Mouse (Mus musculus): ENCODE data around the gene Rusc1. TPM values are rescaled to one million over a fixed set of nuclear protein-coding genes. Genes with fewer than 3 reads are reported as not detected.
A peak's percentile ranks its signal among the peaks of the same experiment; 100 is the strongest.

The Rusc1 gene
- polyA plus RNA-seq, 1 experiment = 33.6 TPM

DNA sequence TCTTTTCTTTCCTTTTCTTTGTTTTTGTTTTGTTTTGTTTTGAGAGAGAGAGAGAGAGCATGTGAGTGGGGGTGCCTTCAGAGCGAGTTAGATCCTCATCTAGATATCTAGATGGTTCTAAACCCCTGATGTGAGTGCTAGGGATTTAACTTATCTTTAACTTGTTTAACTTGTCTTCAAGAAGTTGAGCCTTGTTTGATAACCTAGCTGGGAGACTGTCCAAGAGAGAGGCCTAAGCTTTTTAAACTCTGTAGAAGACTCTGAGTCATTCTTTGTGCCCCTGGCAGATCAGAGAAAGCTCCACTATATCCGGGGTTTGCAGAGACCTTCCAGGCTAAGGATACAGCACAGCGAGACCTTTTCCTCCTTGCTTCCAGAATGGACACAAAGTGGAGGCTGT lies 14.4 kb upstream of the Rusc1 start:
- DNase-seq = no peak
- H3K27ac ChIP-seq (ENCODE audit: insufficient read depth, low read depth, low read length) = no peak overlapping the region
- H3K36me3 ChIP-seq (ENCODE audit: control insufficient read depth, insufficient read depth, low read length) = no peaks in the 10 kb centered on the region
- WGBS = 74% methylated on average over 3 of the region's 3 CpGs
- no peak overlapping the region for H3K4me3 ChIP-seq (ENCODE audit: insufficient read depth, low read depth, low read length)
- TF ChIP-seq CTCF (conservative IDR thresholded peaks at IDR 0.05; ENCODE audit: insufficient read depth, insufficient read length, low read depth, low read length) (no peak), POLR2A (IDR thresholded peaks at IDR 0.05; ENCODE audit: low read depth, low read length) (no peak)
- H3K27me3 ChIP-seq (replicated peaks; ENCODE audit: control insufficient read depth, insufficient read depth, low read length) = no peaks in the 10 kb centered on the region
- H3K4me1 ChIP-seq (ENCODE audit: control insufficient read depth, insufficient read depth, low read length) = no peaks in the 10 kb centered on the region

GRCm38 (mm10) chr3:89106881-89107280 lies 13.8 kb upstream of the Rusc1 start:
- Histone ChIP-seq H3K4me3 (ENCODE audit: insufficient read depth, low read depth, low read length) (no peak overlapping the region), H3K4me1 (ENCODE audit: control insufficient read depth, insufficient read depth, low read length) (no peaks in the 10 kb centered on the region; the same call in 1 of the 2 replicates)
- TF ChIP-seq CTCF (conservative IDR thresholded peaks at IDR 0.05; ENCODE audit: insufficient read depth, insufficient read length, low read depth, low read length) = no peak
- TF ChIP-seq POLR2A (IDR thresholded peaks at IDR 0.05; ENCODE audit: low read depth, low read length) = no peak

GRCm38 (mm10) chr3:89103291-89103595 lies 10.1 kb upstream of the Rusc1 start:
- Histone ChIP-seq H3K36me3 (ENCODE audit: control insufficient read depth, insufficient read depth, low read length) (no peaks in the 10 kb centered on the region), H3K27me3 (replicated peaks; ENCODE audit: control insufficient read depth, insufficient read depth, low read length) (no peaks in the 10 kb centered on the region), H3K4me3 (ENCODE audit: insufficient read depth, low read depth, low read length) (no peak overlapping the region), H3K27ac (ENCODE audit: insufficient read depth, low read depth, low read length) (no peak overlapping the region), H3K4me1 (ENCODE audit: control insufficient read depth, insufficient read depth, low read length) (no peaks in the 10 kb centered on the region; the same call in 1 of the 2 replicates)
- 61% methylated on average over 4 of the region's 4 CpGs for WGBS
- TF ChIP-seq POLR2A (IDR thresholded peaks at IDR 0.05; ENCODE audit: low read depth, low read length) (no peak), CTCF (conservative IDR thresholded peaks at IDR 0.05; ENCODE audit: insufficient read depth, insufficient read length, low read depth, low read length) (no peak)
- no peak for DNase-seq

More at GRCm38 (mm10) chr3:89106881-89107280, 13.8 kb upstream of the Rusc1 start:
- Histone ChIP-seq H3K27ac (ENCODE audit: insufficient read depth, low read depth, low read length) (no peak overlapping the region), H3K27me3 (replicated peaks; ENCODE audit: control insufficient read depth, insufficient read depth, low read length) (no peaks in the 10 kb centered on the region), H3K36me3 (ENCODE audit: control insufficient read depth, insufficient read depth, low read length) (no peaks in the 10 kb centered on the region)
- DNase-seq = no peak

GRCm38 (mm10) chr3:89102495-89103290 lies 9.6 kb upstream of the Rusc1 start:
- TF ChIP-seq POLR2A (IDR thresholded peaks at IDR 0.05; ENCODE audit: low read depth, low read length) = no peak
- TF ChIP-seq CTCF (conservative IDR thresholded peaks at IDR 0.05; ENCODE audit: insufficient read depth, insufficient read length, low read depth, low read length) = no peak
- WGBS = 61% methylated on average over 12 of the region's 12 CpGs
- Histone ChIP-seq H3K4me3 (ENCODE audit: insufficient read depth, low read depth, low read length) (no peak overlapping the region), H3K27me3 (replicated peaks; ENCODE audit: control insufficient read depth, insufficient read depth, low read length) (no peaks in the 10 kb centered on the region), H3K27ac (ENCODE audit: insufficient read depth, low read depth, low read length) (no peak overlapping the region), H3K36me3 (ENCODE audit: control insufficient read depth, insufficient read depth, low read length) (no peaks in the 10 kb centered on the region), H3K4me1 (ENCODE audit: control insufficient read depth, insufficient read depth, low read length) (no peaks in the 10 kb centered on the region; the same call in 1 of the 2 replicates)
- no peak for DNase-seq

DNA sequence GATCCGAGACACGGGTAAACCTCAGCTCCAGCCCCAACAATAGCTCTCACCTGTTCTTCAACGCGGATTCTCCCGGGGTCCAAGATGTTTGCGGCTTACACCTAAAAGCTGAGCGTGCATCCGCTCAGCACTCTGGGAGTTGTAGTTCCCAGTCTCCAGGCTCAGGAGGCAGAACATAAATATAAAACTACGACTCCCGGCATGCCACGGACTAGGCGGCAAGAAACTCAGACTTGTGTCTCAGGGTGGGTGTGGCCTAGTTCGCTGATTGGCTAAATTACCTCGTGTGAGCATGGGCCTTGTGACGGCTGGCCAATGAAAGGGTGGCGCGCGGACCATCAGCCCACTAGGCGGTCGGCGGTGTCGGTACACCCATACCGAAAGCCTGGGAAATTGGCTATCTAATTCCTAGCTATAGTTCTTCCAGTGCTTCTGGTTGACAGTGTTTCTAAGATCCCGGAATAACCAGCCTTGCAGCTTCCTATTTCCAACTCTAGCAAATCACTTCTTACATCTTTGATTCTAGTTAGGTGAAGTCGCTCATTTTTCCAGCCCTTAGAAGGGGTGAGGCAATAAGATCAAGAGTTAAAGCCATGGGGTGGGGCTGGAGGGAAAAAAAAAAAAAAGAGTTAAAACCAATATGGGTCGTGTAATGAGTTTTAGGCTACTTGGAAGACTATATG lies 8.8 kb upstream of the Rusc1 start, which contains the start of gene Fdps:
Fdps (minus strand) TSS at position 148 of the 683 bp plus-strand sequence.
- Histone ChIP-seq H3K36me3 (ENCODE audit: control insufficient read depth, insufficient read depth, low read length) (no peaks in the 10 kb centered on the region), H3K27ac (ENCODE audit: insufficient read depth, low read depth, low read length) (0 out of 2 replicates have a peak within 1 kb of the TSS, but pooled peaks have one; percentile 2), H3K4me3 (ENCODE audit: insufficient read depth, low read depth, low read length) (peak within 1 kb of the TSS; percentile 88), H3K4me1 (ENCODE audit: control insufficient read depth, insufficient read depth, low read length) (no peaks in the 10 kb centered on the region; the same call in 1 of the 2 replicates), H3K27me3 (replicated peaks; ENCODE audit: control insufficient read depth, insufficient read depth, low read length) (no peaks in the 10 kb centered on the region)
- WGBS = under 1% methylated on average over 26 of the region's 26 CpGs
- peak; percentile 100 for DNase-seq
- TF ChIP-seq POLR2A (IDR thresholded peaks at IDR 0.05; ENCODE audit: low read depth, low read length) = no peak
- TF ChIP-seq CTCF (conservative IDR thresholded peaks at IDR 0.05; ENCODE audit: insufficient read depth, insufficient read length, low read depth, low read length) = no peak; the same call in 1 of the 2 replicates

DNA sequence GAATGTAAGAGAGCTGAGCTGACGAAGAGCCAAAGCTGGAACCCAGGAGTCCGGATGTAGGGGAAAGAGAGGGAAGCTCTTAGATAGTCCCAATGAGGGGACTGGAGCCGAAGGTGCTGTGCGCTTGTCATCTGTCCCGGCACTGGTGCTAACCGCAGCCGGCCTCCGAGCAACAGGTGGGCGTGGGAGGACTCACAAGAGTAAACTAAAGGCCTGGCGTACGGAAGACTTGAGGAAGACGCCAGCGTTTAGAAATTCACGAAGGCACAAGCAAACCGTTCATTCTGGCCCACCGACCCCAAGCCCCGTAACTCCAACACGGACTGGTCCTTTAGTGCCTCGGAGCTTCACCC lies 8.3 kb upstream of the Rusc1 start:
- H3K4me3 ChIP-seq (ENCODE audit: insufficient read depth, low read depth, low read length) = peak overlapping the region; percentile 88
- H3K4me1 ChIP-seq (ENCODE audit: control insufficient read depth, insufficient read depth, low read length) = no peaks in the 10 kb centered on the region; the same call in 1 of the 2 replicates
- WGBS = under 1% methylated on average over 19 of the region's 19 CpGs
- H3K27me3 ChIP-seq (replicated peaks; ENCODE audit: control insufficient read depth, insufficient read depth, low read length) = no peaks in the 10 kb centered on the region
- DNase-seq = no peak
- no peak for TF ChIP-seq CTCF (conservative IDR thresholded peaks at IDR 0.05; ENCODE audit: insufficient read depth, insufficient read length, low read depth, low read length)
- H3K36me3 ChIP-seq (ENCODE audit: control insufficient read depth, insufficient read depth, low read length) = no peaks in the 10 kb centered on the region
- 0 out of 2 replicates have a peak overlapping the region, but pooled peaks have one; percentile 2 for H3K27ac ChIP-seq (ENCODE audit: insufficient read depth, low read depth, low read length)

DNA sequence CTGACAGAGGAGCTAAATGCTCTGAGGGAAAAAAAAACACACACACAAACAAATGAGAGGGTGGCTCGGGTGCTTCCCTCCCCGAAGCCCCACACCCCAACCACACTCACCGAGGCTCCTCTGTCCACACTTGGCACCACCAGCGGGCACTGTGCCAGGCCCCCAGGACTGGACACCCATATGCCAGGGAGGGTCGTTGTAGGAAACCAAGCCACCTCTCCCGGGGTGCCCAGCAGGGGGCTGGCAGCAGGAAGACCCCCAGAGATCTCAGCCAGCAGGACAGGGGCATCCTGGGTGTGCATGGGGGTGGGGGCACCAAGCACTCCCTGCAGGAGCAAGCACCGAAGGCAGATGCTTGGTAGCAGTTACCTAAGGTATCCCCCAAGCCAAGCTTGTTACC lies 7.7 kb upstream of the Rusc1 start, which contains the start of gene Gm43738:
Gm43738 (minus strand) TSS at position 289 of the 400 bp plus-strand sequence.
- 0 out of 2 replicates have a peak within 1 kb of the TSS, but pooled peaks have one; percentile 2 for H3K27ac ChIP-seq (ENCODE audit: insufficient read depth, low read depth, low read length)
- no peaks in the 10 kb centered on the region for H3K27me3 ChIP-seq (replicated peaks; ENCODE audit: control insufficient read depth, insufficient read depth, low read length)
- H3K36me3 ChIP-seq (ENCODE audit: control insufficient read depth, insufficient read depth, low read length) = no peaks in the 10 kb centered on the region
- H3K4me1 ChIP-seq (ENCODE audit: control insufficient read depth, insufficient read depth, low read length) = no peaks in the 10 kb centered on the region; the same call in 1 of the 2 replicates
- no peak for DNase-seq
- TF ChIP-seq POLR2A (IDR thresholded peaks at IDR 0.05; ENCODE audit: low read depth, low read length) (no peak), CTCF (conservative IDR thresholded peaks at IDR 0.05; ENCODE audit: insufficient read depth, insufficient read length, low read depth, low read length) (no peak)
- 33% methylated on average over 7 of the region's 7 CpGs for WGBS
- H3K4me3 ChIP-seq (ENCODE audit: insufficient read depth, low read depth, low read length) = peak within 1 kb of the TSS; percentile 88

All from kidney, adult 2 months (tissue).